Mouse (Mus musculus) Muller cell, postnatal 12 days (primary cell): ENCODE data around the gene Uhrf1.

Experiments
- DNase-seq: peaks from one replicate; pipeline ENCODE4 v3.0.0-alpha.2; 2015; ENCODE audit errors: inconsistent ontology term

Gene Uhrf1

GRCm38 (mm10) chr17:56275842-56276480, 27.2 kb upstream of the Uhrf1 start:
- peak; percentile 34 for DNase-seq

GRCm38 (mm10) chr17:56276643-56277566, 26.2 kb upstream of the Uhrf1 start, which contains the start of gene Ticam1:
Ticam1 (minus strand) TSS chr17:56276786.
- peak; percentile 99 for DNase-seq

GRCm38 (mm10) chr17:56277567-56277893, 25.6 kb upstream of the Uhrf1 start:
- no peak for DNase-seq

GRCm38 (mm10) chr17:56278340-56278739, 24.8 kb upstream of the Uhrf1 start:
- DNase-seq: no peak

GRCm38 (mm10) chr17:56279481-56280155, 23.5 kb upstream of the Uhrf1 start:
- DNase-seq: no peak

GRCm38 (mm10) chr17:56281193-56281592, 21.9 kb upstream of the Uhrf1 start:
- DNase-seq: no peak

- DNase-seq: no peak
These were observed 20.3 kb upstream of the Uhrf1 start for GRCm38 (mm10) chr17:56282802-56283201.

- DNase-seq: no peak
These were observed 19.8 kb upstream of the Uhrf1 start for GRCm38 (mm10) chr17:56283316-56283715.

- DNase-seq: no peak
These were observed 17.1 kb upstream of the Uhrf1 start for GRCm38 (mm10) chr17:56285995-56286394.

- DNase-seq: no peak
These were observed 15.3 kb upstream of the Uhrf1 start for GRCm38 (mm10) chr17:56287830-56288229.

GRCm38 (mm10) chr17:56288866-56289265, 14.3 kb upstream of the Uhrf1 start:
- no peak for DNase-seq

GRCm38 (mm10) chr17:56289371-56290331, 13.5 kb upstream of the Uhrf1 start:
- peak; percentile 58 for DNase-seq

- DNase-seq: peak; percentile 95
These were observed 12.5 kb upstream of the Uhrf1 start for GRCm38 (mm10) chr17:56290388-56291170.

- DNase-seq: peak; percentile 87
These were observed 12.0 kb upstream of the Uhrf1 start for GRCm38 (mm10) chr17:56291171-56291511.

GRCm38 (mm10) chr17:56291826-56292475, 11.2 kb upstream of the Uhrf1 start:
- DNase-seq: no peak

- no peak for DNase-seq
These were observed 10.4 kb upstream of the Uhrf1 start, which contains the start of gene Plin3 for GRCm38 (mm10) chr17:56292531-56293222. Plin3 (minus strand) TSS chr17:56292873.

- no peak for DNase-seq
These were observed 9.8 kb upstream of the Uhrf1 start for GRCm38 (mm10) chr17:56293291-56293690.

GRCm38 (mm10) chr17:56294241-56294640, 8.9 kb upstream of the Uhrf1 start:
- DNase-seq: no peak

- no peak for DNase-seq
These were observed 6.9 kb upstream of the Uhrf1 start for GRCm38 (mm10) chr17:56296201-56296600.
